Mouse (Mus musculus) bone marrow macrophage, adult 2 months (primary cell): ENCODE data around the gene Hmcn2. TPM values are rescaled to one million over a fixed set of nuclear protein-coding genes. Genes with fewer than 3 reads are reported as not detected.

Experiments
- H3K27ac ChIP-seq: 2 replicates; pipeline ENCODE4 v1.5.1; 2012; ENCODE audit warnings: low read depth, low read length; ENCODE audit not compliant: insufficient read depth
- H3K4me1 ChIP-seq: 2 replicates; pipeline ENCODE4 v1.6.1; 2012; ENCODE audit warnings: low read length; ENCODE audit not compliant: control insufficient read depth, insufficient read depth
- H3K4me3 ChIP-seq: 2 replicates; pipeline ENCODE4 v1.5.1; 2012; ENCODE audit warnings: mild to moderate bottlenecking, low read length, moderate library complexity; ENCODE audit not compliant: insufficient read depth
- CTCF ChIP-seq: IDR thresholded peaks from 2 replicates; pipeline ENCODE4 v1.5.1; 2012; ENCODE audit warnings: low read depth, mild to moderate bottlenecking, low read length, moderate library complexity
- POLR2A ChIP-seq: IDR thresholded peaks from 2 replicates; pipeline ENCODE4 v1.6.1; 2012; ENCODE audit warnings: mild to moderate bottlenecking, low read depth, low read length, borderline replicate concordance
- polyA plus RNA-seq: library from polyadenylated mRNA; stranded (reverse); fragments of >200 nt; gene quantifications from 2 replicates; pipeline ENCODE4 v1.2.4, GENCODE M21; 2012; ENCODE audit not compliant: missing spikeins, insufficient read depth, insufficient read length

The Hmcn2 gene
- polyA plus RNA-seq, 1 experiment, result not detected

DNA sequence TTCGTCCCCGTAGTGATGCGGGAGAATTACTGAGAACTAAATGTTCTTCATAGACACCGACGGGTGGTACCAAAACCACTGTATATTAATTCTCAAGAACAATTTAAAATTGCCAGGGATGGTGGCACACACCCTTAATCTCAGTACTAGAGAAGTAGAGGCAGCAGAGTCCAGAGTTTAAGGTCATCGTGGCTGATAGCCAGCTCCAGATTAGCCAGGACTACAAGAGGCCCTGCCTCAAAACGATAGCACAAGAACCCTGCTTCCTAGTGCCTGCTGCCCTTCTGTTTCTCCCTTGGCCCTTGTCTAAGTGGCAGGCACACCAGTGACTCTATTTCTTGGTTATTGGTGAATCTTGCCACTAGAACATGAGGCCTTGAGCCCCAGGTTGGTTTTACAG is 146.7 kb downstream of the Hmcn2 start:
- TF ChIP-seq POLR2A (no peak), CTCF (no peak)
- no peaks in the 10 kb centered on the region; the same call in 1 of the 2 replicates for H3K4me1 ChIP-seq
- H3K27ac ChIP-seq, result no peak overlapping the region
- H3K4me3 ChIP-seq, result no peak overlapping the region

GRCm38 (mm10) chr2:31462051-31462450 is 147.8 kb downstream of the Hmcn2 start:
- Histone ChIP-seq H3K4me1 (no peaks in the 10 kb centered on the region), H3K4me3 (no peak overlapping the region), H3K27ac (no peak overlapping the region)
- no peak for TF ChIP-seq POLR2A
- TF ChIP-seq CTCF, result no peak

GRCm38 (mm10) chr2:31463253-31463652 is 149.0 kb downstream of the Hmcn2 start:
- no peak overlapping the region for H3K4me3 ChIP-seq
- TF ChIP-seq POLR2A (no peak), CTCF (no peak)
- no peaks in the 10 kb centered on the region for H3K4me1 ChIP-seq
- no peak overlapping the region for H3K27ac ChIP-seq

GRCm38 (mm10) chr2:31463696-31464528 is 149.7 kb downstream of the Hmcn2 start:
- H3K4me1 ChIP-seq, result no peaks in the 10 kb centered on the region
- no peak for TF ChIP-seq CTCF
- no peak for TF ChIP-seq POLR2A
- H3K4me3 ChIP-seq, result no peak overlapping the region
- no peak overlapping the region for H3K27ac ChIP-seq

- no peak overlapping the region for H3K27ac ChIP-seq
- H3K4me3 ChIP-seq, result no peak overlapping the region
- TF ChIP-seq CTCF (no peak), POLR2A (no peak)
- H3K4me1 ChIP-seq, result no peaks in the 10 kb centered on the region
These were observed 150.3 kb downstream of the Hmcn2 start for GRCm38 (mm10) chr2:31464529-31464910.

GRCm38 (mm10) chr2:31467457-31467856 is 153.2 kb downstream of the Hmcn2 start:
- no peak for TF ChIP-seq POLR2A
- no peak for TF ChIP-seq CTCF
- H3K4me1 ChIP-seq, result peaks cover 8% of the 10 kb centered on the region; the same call in 1 of the 2 replicates
- no peak overlapping the region for H3K4me3 ChIP-seq
- no peak overlapping the region for H3K27ac ChIP-seq

DNA sequence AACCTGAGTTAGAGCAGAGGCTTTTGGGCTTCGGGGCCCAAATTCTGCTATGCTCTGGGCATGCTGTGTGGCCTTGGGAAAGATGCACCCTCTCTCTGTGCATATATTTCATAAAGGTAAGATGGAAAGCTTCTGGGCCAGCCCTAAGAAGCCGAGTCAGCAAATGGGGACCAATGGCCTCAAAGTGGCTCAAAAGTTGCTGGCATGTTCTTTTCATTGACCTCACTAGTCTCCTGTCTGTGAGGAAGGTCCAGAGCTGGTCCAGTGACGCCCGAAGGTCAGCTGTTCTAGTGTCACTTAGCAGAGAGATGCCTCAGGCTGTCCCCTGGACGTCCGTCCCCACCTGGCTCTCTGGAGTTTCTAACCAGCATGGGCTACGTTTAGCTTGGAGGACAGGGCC is 154.6 kb downstream of the Hmcn2 start:
- Histone ChIP-seq H3K4me3 (no peak overlapping the region), H3K27ac (no peak overlapping the region), H3K4me1 (peaks cover 8% of the 10 kb centered on the region; the same call in 1 of the 2 replicates)
- no peak for TF ChIP-seq POLR2A

GRCm38 (mm10) chr2:31469480-31469879 is 155.3 kb downstream of the Hmcn2 start:
- TF ChIP-seq POLR2A (no peak), CTCF (no peak)
- peak overlapping the region; percentile 88 for H3K4me3 ChIP-seq
- no peak overlapping the region for H3K27ac ChIP-seq
- peaks cover 8% of the 10 kb centered on the region; the same call in 1 of the 2 replicates for H3K4me1 ChIP-seq

DNA sequence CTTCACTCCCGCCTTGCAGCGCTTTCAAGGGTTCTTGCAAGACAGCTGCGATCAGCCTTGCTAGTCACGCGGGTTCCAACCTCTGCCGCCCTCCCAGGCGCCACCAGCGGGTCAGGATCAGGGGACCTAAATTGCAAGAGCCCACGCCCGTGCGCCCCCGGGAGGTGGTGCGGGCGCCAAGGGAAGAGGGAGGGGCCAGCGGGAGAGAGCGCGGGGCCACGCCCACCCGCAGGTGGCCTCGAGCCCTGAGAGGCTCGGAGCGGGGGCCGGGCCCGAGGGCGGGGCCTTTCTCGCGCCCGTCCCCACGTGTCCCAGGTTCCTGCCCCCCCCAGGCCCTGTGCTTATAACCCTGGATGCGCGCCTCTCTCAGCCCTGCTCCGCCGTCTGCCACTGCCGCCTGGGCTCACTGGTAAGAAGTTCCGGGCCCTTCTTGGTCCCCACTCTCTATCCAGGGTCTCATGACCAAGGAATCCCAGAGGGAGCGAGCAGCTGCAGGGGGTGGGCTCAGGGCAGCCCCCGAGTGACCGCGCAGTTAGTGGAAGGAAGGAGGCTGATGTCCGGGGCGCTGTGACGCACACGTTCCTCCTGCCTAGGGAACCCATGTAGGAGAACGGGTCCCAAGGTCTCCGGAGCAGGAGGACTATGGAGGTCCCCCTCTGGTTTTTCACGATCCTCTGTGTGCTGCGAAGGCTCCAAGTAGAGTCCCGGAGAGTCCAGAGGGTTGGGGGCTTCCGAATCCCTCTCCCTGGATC is 155.9 kb downstream of the Hmcn2 start, which contains the start of gene Ass1:
Gene Ass1 (plus strand): TSS at position 277 of the 752 bp plus-strand sequence.
- no peak within 1 kb of the TSS for H3K27ac ChIP-seq
- TF ChIP-seq POLR2A (no peak), CTCF (no peak)
- H3K4me1 ChIP-seq, result peaks cover 8% of the 10 kb centered on the region; the same call in 1 of the 2 replicates
- H3K4me3 ChIP-seq, result peak within 1 kb of the TSS; percentile 88
